Mouse (Mus musculus): ENCODE results near the gene Abcc10.

DNA sequence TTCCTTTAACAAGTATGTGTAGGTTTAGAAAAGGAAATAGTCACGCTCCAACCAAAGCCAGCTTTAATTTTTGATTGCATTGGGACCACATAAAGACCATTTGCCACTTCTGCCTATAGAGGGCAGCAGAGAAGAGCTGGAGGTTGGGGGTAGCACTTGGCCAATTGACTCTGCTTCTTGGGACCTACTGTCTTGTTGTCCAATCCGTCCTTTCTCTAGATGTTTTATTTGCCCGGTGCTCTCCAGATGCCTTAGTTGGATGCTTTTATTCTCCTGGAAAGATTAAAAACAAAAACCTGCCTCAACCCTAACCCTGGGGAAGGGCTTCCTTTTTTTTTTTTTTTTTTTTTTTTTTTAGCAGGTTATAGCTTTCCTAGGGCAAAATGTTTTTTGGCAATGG, 43.6 kb upstream of the Abcc10 start:
- TF ChIP-seq EP300 (IDR thresholded peaks at IDR 0.05; ENCODE audit: low read length) = no peak
- peak; percentile 45 to 81; a peak in 3 of 4 replicates for TF ChIP-seq CTCF (conservative IDR thresholded peaks at IDR 0.05 in 1 of 2, IDR thresholded peaks at IDR 0.05 in 1 of 2; ENCODE audit: low read depth in 2 of 2, low read length in 2 of 2)
- peak; percentile 61 for TF ChIP-seq ZNF384 (IDR thresholded peaks at IDR 0.05; ENCODE audit: low read depth, low read length)
- no peak for TF ChIP-seq POLR2A (IDR thresholded peaks at IDR 0.05; ENCODE audit: low read depth, low read length)
- no peak for TF ChIP-seq POLR2AphosphoS2 (IDR thresholded peaks at IDR 0.05; ENCODE audit: low read depth, low read length)
- no peak for TF ChIP-seq MAZ (IDR thresholded peaks at IDR 0.05; ENCODE audit: low read depth, low read length)
- TF ChIP-seq ELF1 (IDR thresholded peaks at IDR 0.05; ENCODE audit: low read depth, low read length) = no peak
- TF ChIP-seq TCF12 (IDR thresholded peaks at IDR 0.05; ENCODE audit: low read depth, low read length) = no peak
- TF ChIP-seq ZKSCAN1 (IDR thresholded peaks at IDR 0.05; ENCODE audit: borderline replicate concordance, low read depth, low read length) = no peak
- TF ChIP-seq TBP (conservative IDR thresholded peaks at IDR 0.05; ENCODE audit: low read depth, low read length) = no peak
- no peak for TF ChIP-seq MAX (IDR thresholded peaks at IDR 0.05; ENCODE audit: low read length)

Measured in CH12.LX (cell line).